Mouse (Mus musculus) adrenal gland, adult 8-10 months (tissue): ENCODE results near the gene Abhd16a. TPM values are rescaled to one million over a fixed set of nuclear protein-coding genes. Genes with fewer than 3 reads are reported as not detected.

ENCODE experiments used
- DNase-seq: peaks from one replicate; pipeline ENCODE4 v3.0.0; 2022
- total RNA-seq, 4 experiments: library from RNA; stranded (reverse); gene quantifications; 2 replicates each; pipeline ENCODE4 v1.2.4; 2022

Gene Abhd16a
- total RNA-seq: 100 to 1,000 TPM in 2 of 4 experiments, 10 to 100 TPM in 2; 79.4 to 124 (median 103) TPM

- DNase-seq: peak; percentile 90
These were observed at the start of gene Abhd16a for GRCm38 (mm10) chr17:35088825-35089644. Gene Abhd16a, plus strand, starts transcription at chr17:35089263.

- DNase-seq: no peak
These were observed 45.3 kb upstream of the Abhd16a start for GRCm38 (mm10) chr17:35043794-35044193.

- DNase-seq: no peak
These were observed 43.9 kb upstream of the Abhd16a start for GRCm38 (mm10) chr17:35044904-35045806.

GRCm38 (mm10) chr17:35045807-35046680 is 43.0 kb upstream of the Abhd16a start:
- DNase-seq: no peak

GRCm38 (mm10) chr17:35046681-35047455 is 42.2 kb upstream of the Abhd16a start, which contains the start of gene Msh5:
Gene Msh5, minus strand, starts transcription at chr17:35046745.
- peak; percentile 96 for DNase-seq

GRCm38 (mm10) chr17:35047688-35048087 is 41.4 kb upstream of the Abhd16a start:
- DNase-seq: no peak

GRCm38 (mm10) chr17:35048149-35048931 is 40.7 kb upstream of the Abhd16a start:
- no peak for DNase-seq

GRCm38 (mm10) chr17:35048932-35049440 is 40.1 kb upstream of the Abhd16a start:
- DNase-seq: no peak

GRCm38 (mm10) chr17:35049561-35050016 is 39.5 kb upstream of the Abhd16a start, which contains the start of gene Clic1:
Gene Clic1, plus strand, starts transcription at chr17:35049966.
- peak; percentile 38 for DNase-seq

GRCm38 (mm10) chr17:35050126-35050750 is 38.8 kb upstream of the Abhd16a start:
- peak; percentile 49 for DNase-seq

GRCm38 (mm10) chr17:35051156-35052086 is 37.6 kb upstream of the Abhd16a start:
- DNase-seq: peak; percentile 82

GRCm38 (mm10) chr17:35052271-35052798 is 36.7 kb upstream of the Abhd16a start:
- no peak for DNase-seq

- DNase-seq: no peak
These were observed 33.2 kb upstream of the Abhd16a start for GRCm38 (mm10) chr17:35055691-35056495.

GRCm38 (mm10) chr17:35057090-35057489 is 32.0 kb upstream of the Abhd16a start:
- DNase-seq: no peak

GRCm38 (mm10) chr17:35058316-35058715 is 30.7 kb upstream of the Abhd16a start:
- DNase-seq: no peak

- DNase-seq: peak; percentile 75
These were observed 29.9 kb upstream of the Abhd16a start, which contains the start of gene Ddah2 for GRCm38 (mm10) chr17:35058911-35059892. Gene Ddah2, plus strand, starts transcription at chr17:35059035.
